Mouse (Mus musculus) bone marrow, adult 2 months (tissue): ENCODE results near the gene Fam166a.

Experiments
- CTCF ChIP-seq: fragments of 200-500 bp; IDR thresholded peaks from 2 replicates; pipeline ENCODE4 v1.5.1; 2011; ENCODE audit warnings: low read length, control low read depth; ENCODE audit not compliant: control insufficient read depth, insufficient read depth
- POLR2A ChIP-seq: fragments of 200-500 bp; IDR thresholded peaks from 2 replicates; pipeline ENCODE4 v1.6.1; 2011; ENCODE audit warnings: low read depth, mild to moderate bottlenecking, control low read depth, low read length, borderline replicate concordance; ENCODE audit not compliant: control insufficient read depth

GRCm38 (mm10) chr2:25200631-25201030 is 17.9 kb upstream of the Fam166a start:
- TF ChIP-seq CTCF (no peak), POLR2A (no peak)
